Mouse (Mus musculus) spleen, adult 2 months (tissue): ENCODE results near the gene Hjurp.

Experiments used
- CTCF ChIP-seq: fragments of 200-500 bp; IDR thresholded peaks from 2 replicates; pipeline ENCODE4 v1.5.1; 2011; ENCODE audit warnings: mild to moderate bottlenecking, inconsistent platforms; ENCODE audit not compliant: insufficient read depth, insufficient read length, insufficient replicate concordance; ENCODE audit errors: extremely low read depth
- POLR2A ChIP-seq: fragments of 200-500 bp; IDR thresholded peaks from 2 replicates; pipeline ENCODE4 v1.6.1; 2011; ENCODE audit warnings: low read depth, low read length, inconsistent platforms

DNA sequence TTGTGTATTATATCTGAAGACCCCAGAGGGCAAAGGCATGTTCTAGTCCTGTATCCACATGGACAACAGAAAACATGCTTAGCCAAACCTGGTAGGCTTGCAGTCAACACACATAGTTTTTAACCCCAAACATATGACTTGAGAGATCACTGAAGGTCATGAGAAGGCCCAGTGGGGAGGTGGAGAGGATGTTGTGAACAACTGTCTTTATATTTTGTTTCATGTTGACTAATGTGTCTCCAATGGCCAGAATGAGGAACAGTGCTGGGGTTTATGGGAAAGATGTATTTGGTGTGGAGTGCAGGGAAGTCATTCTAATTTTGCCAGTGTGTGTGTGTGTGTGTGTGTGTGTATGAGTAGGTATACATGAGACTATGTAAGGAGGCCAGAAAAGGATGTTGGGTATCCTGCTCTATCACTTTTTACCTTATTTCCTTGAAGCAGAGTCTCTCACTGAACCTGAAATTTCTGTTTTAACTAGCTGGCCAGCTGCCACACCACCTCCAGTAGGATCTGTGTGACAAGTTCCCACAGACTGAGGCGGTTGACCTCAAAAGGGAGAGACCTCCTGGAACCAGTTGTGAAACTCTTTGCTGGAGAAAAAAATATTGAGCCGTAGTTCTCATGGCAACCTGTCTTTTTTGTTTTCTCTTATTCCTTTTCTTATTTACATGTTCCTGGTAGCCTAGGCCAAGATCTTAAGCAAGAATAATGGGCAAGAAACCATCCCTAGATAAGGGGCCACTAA lies 53.2 kb downstream of the Hjurp start:
- no peak for TF ChIP-seq CTCF
- no peak for TF ChIP-seq POLR2A
